Mouse (Mus musculus) urinary bladder, adult 18-20 months (tissue): ENCODE measurements around the gene Pcbp4.
"Not testable (repeated sequence)": the region's sequence is repeated elsewhere in the genome, so short reads cannot be mapped to it uniquely, and the experiment has no call there.

ENCODE experiments used
- DNase-seq, 2 experiments: peaks; one replicate each; pipeline ENCODE4 v3.0.0; 2022; ENCODE audit warnings: low spot score in 2 of 2, mixed read lengths in 2 of 2

The Pcbp4 gene

DNA sequence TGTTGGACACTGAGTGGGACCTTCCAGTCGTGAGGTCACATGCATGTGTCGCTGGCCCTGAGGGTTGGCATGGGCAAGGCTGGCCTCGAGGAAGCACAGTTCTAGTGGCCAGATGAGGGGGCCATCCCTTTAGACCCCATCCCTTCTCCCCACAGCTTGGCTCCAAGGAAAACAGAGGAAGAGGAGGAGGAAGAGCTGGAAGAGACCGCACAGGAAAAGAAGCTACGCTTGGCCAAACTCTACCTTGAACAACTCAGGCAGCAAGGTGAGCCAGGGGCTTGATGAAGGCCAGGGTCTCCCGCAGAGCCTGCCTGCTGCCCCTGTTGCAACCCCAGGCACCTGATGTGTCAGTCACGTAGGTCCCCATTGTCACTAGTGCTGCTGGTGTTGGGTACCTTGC, 27.4 kb downstream of the Pcbp4 start:
- DNase-seq = no peak

DNA sequence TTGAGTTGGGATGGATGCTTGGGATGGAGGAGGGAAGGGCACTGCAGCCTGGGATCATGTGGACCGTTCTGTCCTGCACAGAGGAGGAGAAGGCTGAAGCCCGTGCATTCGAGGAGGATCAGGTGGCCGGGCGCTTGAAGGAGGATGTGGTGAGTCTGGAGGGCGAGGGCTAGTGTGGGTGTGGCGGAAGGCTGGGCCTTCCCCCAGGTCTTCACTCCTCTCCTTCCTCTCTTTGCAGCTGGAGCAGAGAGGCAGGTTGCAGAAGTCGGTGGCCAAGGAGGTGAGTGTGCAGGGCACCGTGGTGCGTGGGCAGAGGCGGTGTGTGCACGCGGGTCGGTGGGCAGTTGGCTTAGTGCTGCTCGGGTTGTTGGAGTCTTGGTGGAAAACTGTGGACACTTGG, 28.0 kb downstream of the Pcbp4 start:
- DNase-seq = no peak

GRCm38 (mm10) chr9:106481676-106482075, 28.6 kb downstream of the Pcbp4 start:
- no peak for DNase-seq

- DNase-seq = no peak
Observed at GRCm38 (mm10) chr9:106482578-106483115, 29.6 kb downstream of the Pcbp4 start.

GRCm38 (mm10) chr9:106483136-106483535, 30.0 kb downstream of the Pcbp4 start:
- no peak for DNase-seq

DNA sequence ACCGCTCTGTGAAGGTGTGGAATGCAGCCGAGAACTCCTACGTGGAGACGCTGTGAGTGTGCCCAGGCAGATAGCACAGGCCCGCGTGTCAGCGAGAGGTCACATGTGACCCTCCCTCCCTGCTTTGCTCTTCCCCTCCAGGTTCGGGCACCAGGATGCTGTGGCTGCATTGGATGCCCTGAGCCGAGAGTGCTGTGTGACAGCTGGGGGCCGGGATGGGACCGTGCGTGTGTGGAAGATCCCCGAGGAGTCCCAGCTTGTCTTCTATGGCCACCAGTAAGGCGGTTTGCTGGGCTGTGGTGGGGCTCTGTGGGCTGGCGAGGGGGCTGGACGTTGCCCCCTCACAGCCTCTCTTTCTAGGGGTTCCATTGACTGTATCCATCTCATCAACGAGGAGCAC, 30.5 kb downstream of the Pcbp4 start:
- DNase-seq = no peak

DNA sequence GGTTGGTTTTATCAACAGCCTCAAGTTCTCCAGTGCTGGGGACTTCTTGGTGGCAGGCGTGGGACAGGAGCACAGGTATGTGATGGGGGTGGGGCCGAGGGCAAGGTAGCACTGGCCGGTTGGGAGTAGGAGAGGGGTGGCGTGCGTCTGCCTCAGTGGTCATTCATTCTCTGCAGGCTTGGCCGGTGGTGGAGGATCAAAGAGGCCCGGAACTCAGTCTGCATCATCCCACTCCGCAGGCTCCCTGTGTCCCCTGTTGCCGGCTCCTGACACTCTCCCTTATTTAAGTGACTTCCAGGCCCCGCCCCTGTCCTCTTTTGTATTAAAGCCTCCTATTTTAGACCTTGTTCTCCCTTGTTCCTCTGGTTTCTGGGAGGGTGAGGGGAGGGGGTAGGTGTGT, 32.0 kb downstream of the Pcbp4 start:
- DNase-seq = no peak

GRCm38 (mm10) chr9:106487602-106488001, 34.5 kb downstream of the Pcbp4 start:
- not testable (repeated sequence) for DNase-seq

GRCm38 (mm10) chr9:106499667-106500066, 46.6 kb downstream of the Pcbp4 start, which contains the start of gene Iqcf1:
Gene Iqcf1, plus strand, starts transcription at chr9:106499967.
- DNase-seq = no peak

DNA sequence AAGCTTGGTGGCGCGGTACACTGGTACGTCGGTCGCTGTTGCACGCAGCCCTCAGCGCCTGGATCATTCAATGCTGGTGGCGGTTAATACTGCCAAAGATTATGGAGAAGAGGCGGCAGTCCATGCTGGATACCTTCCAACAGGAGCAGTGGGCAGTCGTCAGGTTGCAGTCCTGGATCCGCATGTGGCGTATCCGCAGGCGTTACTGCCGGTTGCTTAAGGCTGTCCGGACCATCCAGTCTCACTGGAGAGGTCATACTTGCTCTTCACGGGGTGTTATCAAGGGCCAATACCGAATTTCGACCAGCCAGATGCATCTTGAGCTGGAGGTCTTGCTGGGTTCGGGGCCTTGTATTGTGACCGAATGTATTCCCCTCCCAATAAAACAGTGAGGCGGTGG, 48.8 kb downstream of the Pcbp4 start:
- DNase-seq = no peak

DNA sequence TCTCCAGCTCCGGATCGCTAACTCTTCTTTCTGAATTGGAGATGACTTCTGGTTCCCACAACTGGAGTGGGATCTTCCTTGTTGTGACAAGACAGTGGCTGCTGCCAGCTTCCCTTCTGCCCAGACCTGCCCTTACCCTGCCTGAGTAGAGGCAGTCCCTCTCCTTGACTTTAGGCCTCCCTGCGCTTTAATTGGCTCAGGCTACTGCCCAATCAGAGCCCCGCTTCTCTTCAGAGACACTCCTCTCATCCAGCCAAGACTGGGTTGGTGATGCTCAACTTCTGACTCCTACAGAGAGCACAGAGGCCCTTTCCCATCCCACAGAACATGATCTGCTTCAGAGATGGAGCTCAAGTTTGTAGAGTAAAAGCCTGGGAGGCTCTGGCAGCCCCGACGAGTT, 51.2 kb downstream of the Pcbp4 start:
- no peak for DNase-seq

DNA sequence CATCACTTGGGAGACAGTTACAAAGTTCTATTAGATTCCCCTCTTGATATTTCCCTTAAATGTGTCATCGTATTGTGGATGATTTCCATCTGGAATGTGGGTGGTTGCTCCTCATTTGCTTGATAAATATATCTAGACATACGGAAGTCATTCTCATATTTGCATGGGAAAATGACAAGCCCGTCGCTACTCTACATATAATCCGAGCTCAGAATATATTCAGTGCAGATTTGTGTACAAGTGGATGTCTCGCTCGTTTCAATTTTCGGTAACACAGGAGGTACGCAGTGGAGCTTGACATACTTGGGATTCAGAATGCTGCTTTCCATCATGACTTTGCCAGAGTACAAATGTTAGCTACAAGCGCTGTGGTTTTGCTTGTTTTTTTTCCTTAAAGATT, 56.3 kb downstream of the Pcbp4 start:
- DNase-seq = no peak

- no peak for DNase-seq
Observed at GRCm38 (mm10) chr9:106512729-106513450, 59.8 kb downstream of the Pcbp4 start.

GRCm38 (mm10) chr9:106513566-106513965, 60.5 kb downstream of the Pcbp4 start:
- no peak for DNase-seq
